Mouse (Mus musculus) myocyte (in vitro differentiated cells): ENCODE data around the gene Krt83. TPM values are rescaled to one million over a fixed set of nuclear protein-coding genes. Genes with fewer than 3 reads are reported as not detected.

Source experiments
- H3K27me3 ChIP-seq: one replicate; pipeline ENCODE4 v1.6.1; 2011; ENCODE audit not compliant: control insufficient read depth, insufficient read depth, insufficient read length
- H3K36me3 ChIP-seq: one replicate; pipeline ENCODE4 v1.6.1; 2011; ENCODE audit not compliant: control insufficient read depth, insufficient read depth
- H3K4me2 ChIP-seq: one replicate; pipeline ENCODE4 v1.6.1; 2011; ENCODE audit warnings: low read depth, control low read depth
- H3K4me3 ChIP-seq: one replicate; pipeline ENCODE4 v1.5.1; 2011; ENCODE audit warnings: mild to moderate bottlenecking, control low read depth, moderate library complexity
- H3K79me2 ChIP-seq: one replicate; pipeline ENCODE4 v1.6.1; 2011; ENCODE audit not compliant: control insufficient read depth, insufficient read depth
- H3ac ChIP-seq: one replicate; pipeline ENCODE4 v1.6.1; 2011; ENCODE audit not compliant: control insufficient read depth, insufficient read length
- CEBPB ChIP-seq: IDR thresholded peaks from 2 replicates; pipeline ENCODE4 v1.6.1; 2011; ENCODE audit warnings: mild to moderate bottlenecking, moderate library complexity; ENCODE audit not compliant: poor library complexity, insufficient read depth, severe bottlenecking
- E2F4 ChIP-seq: IDR thresholded peaks from one replicate; pipeline ENCODE4 v1.6.1; 2011; ENCODE audit warnings: mild to moderate bottlenecking, control low read depth, moderate library complexity; ENCODE audit not compliant: insufficient read depth
- MAX ChIP-seq: IDR thresholded peaks from one replicate; pipeline ENCODE4 v1.6.1; 2011; ENCODE audit warnings: low read depth, mild to moderate bottlenecking, control low read depth
- MYOD1 ChIP-seq, 3 experiments: IDR thresholded peaks; one replicate each; pipeline ENCODE4 v1.6.1; 2011; ENCODE audit warnings: control low read depth in 2 of 3, low read depth in 2 of 3, mild to moderate bottlenecking in 2 of 3, moderate library complexity in 1 of 3; ENCODE audit not compliant: insufficient read length in 2 of 3, control insufficient read depth in 1 of 3
- MYOG ChIP-seq, 3 experiments: IDR thresholded peaks; one replicate each; pipeline ENCODE4 v1.6.1; 2011; ENCODE audit warnings: control low read depth in 2 of 3, low read depth in 2 of 3, mild to moderate bottlenecking in 2 of 3; ENCODE audit not compliant: insufficient read length in 2 of 3, control insufficient read depth in 1 of 3, insufficient read depth in 1 of 3
- POLR2A ChIP-seq: IDR thresholded peaks from one replicate; pipeline ENCODE4 v1.6.1; 2011; ENCODE audit warnings: low read depth, mild to moderate bottlenecking, control low read depth, moderate library complexity; ENCODE audit not compliant: insufficient read length
- POLR2AphosphoS2 ChIP-seq: IDR thresholded peaks from one replicate; pipeline ENCODE4 v1.6.1; 2011; ENCODE audit warnings: low read depth, control low read depth; ENCODE audit not compliant: insufficient read length
- REST ChIP-seq: IDR thresholded peaks from one replicate; pipeline ENCODE4 v1.6.1; 2011; ENCODE audit warnings: mild to moderate bottlenecking, control low read depth, moderate library complexity; ENCODE audit not compliant: insufficient read depth, insufficient read length
- SRF ChIP-seq: IDR thresholded peaks from one replicate; pipeline ENCODE4 v1.6.1; 2011; ENCODE audit warnings: low read depth; ENCODE audit not compliant: control insufficient read depth, insufficient read length
- TCF12 ChIP-seq: IDR thresholded peaks from one replicate; pipeline ENCODE4 v1.6.1; 2011; ENCODE audit warnings: mild to moderate bottlenecking, control low read depth; ENCODE audit not compliant: poor library complexity, insufficient read depth, severe bottlenecking
- TCF3 ChIP-seq: IDR thresholded peaks from one replicate; pipeline ENCODE4 v1.6.1; 2011; ENCODE audit warnings: low read depth, control low read depth; ENCODE audit not compliant: insufficient read length
- USF1 ChIP-seq: IDR thresholded peaks from one replicate; pipeline ENCODE4 v1.6.1; 2011; ENCODE audit warnings: low read depth, mild to moderate bottlenecking, control low read depth, moderate library complexity
- polyA plus RNA-seq: library from polyadenylated mRNA; unstranded; fragments of >200 nt; fragmentation: generic; extraction: Trizol; gene quantifications from one replicate; pipeline ENCODE4 v1.2.1, GENCODE M21; 2012; ENCODE audit warnings: missing spikeins

Krt83 gene
- polyA plus RNA-seq, 1 experiment = not detected

GRCm38 (mm10) chr15:101484939-101485338 lies 6.4 kb downstream of the Krt83 start:
- no peak overlapping the region for H3ac ChIP-seq
- no peaks in the 10 kb centered on the region for H3K36me3 ChIP-seq

GRCm38 (mm10) chr15:101483646-101484045 lies 7.7 kb downstream of the Krt83 start:
- H3ac ChIP-seq = no peak overlapping the region
- TF ChIP-seq TCF12 (no peak), SRF (no peak), E2F4 (no peak), MYOD1 (IDR thresholded peaks at IDR 0.05; ENCODE audit: control insufficient read depth in 1 of 3, insufficient read length in 2 of 3, low read depth in 2 of 3) (no peak)
- H3K36me3 ChIP-seq = no peaks in the 10 kb centered on the region
- no peaks in the 10 kb centered on the region for H3K79me2 ChIP-seq
- no peak overlapping the region for H3K4me3 ChIP-seq
- peaks cover 80% of the 10 kb centered on the region for H3K27me3 ChIP-seq
- no peak overlapping the region for H3K4me2 ChIP-seq

More at GRCm38 (mm10) chr15:101484939-101485338, 6.4 kb downstream of the Krt83 start:
- Histone ChIP-seq H3K79me2 (no peaks in the 10 kb centered on the region), H3K4me2 (no peak overlapping the region), H3K27me3 (peaks cover 82% of the 10 kb centered on the region), H3K4me3 (no peak overlapping the region)
- no peak for TF ChIP-seq E2F4
- no peak for TF ChIP-seq SRF
- TF ChIP-seq TCF12 = no peak
- TF ChIP-seq POLR2AphosphoS2 = no peak
- TF ChIP-seq USF1 = no peak
- TF ChIP-seq CEBPB = no peak
- TF ChIP-seq POLR2A = no peak
- TF ChIP-seq REST = no peak
- no peak for TF ChIP-seq MYOG (IDR thresholded peaks at IDR 0.05; ENCODE audit: control insufficient read depth in 1 of 3, insufficient read depth in 1 of 3, insufficient read length in 2 of 3, low read depth in 2 of 3)

DNA sequence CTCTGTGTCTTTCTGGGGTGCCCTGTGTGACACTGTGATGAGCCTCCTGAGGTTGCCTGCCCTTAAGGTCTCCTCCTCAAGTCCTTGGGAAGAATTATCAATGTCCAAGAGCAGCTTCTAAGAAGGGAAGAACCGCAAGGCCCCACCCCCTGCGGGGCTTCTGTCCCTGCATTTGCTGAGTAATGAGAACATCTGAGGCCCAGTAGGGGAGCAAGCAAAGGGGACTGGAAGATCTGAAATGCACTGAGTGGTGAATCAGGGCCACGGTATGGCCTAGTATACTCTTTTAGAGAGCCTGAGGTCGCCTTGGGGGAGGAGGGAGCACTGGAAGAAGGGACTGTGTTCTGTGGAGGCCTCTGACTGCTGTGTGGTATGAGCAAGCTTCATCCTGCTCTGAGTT lies 9.3 kb downstream of the Krt83 start:
- H3K27me3 ChIP-seq = peaks cover 69% of the 10 kb centered on the region
- H3K4me2 ChIP-seq = no peak overlapping the region
- H3K4me3 ChIP-seq = no peak overlapping the region
- H3ac ChIP-seq = no peak overlapping the region
- TF ChIP-seq TCF12 (no peak), CEBPB (no peak), USF1 (no peak), MYOD1 (IDR thresholded peaks at IDR 0.05; ENCODE audit: control insufficient read depth in 1 of 3, insufficient read length in 2 of 3, low read depth in 2 of 3) (no peak), SRF (no peak), REST (no peak), POLR2AphosphoS2 (no peak), MAX (no peak), POLR2A (no peak), TCF3 (no peak), E2F4 (no peak), MYOG (IDR thresholded peaks at IDR 0.05; ENCODE audit: control insufficient read depth in 1 of 3, insufficient read depth in 1 of 3, insufficient read length in 2 of 3, low read depth in 2 of 3) (no peak)
- no peaks in the 10 kb centered on the region for H3K36me3 ChIP-seq
- H3K79me2 ChIP-seq = no peaks in the 10 kb centered on the region

GRCm38 (mm10) chr15:101479666-101480060 lies 11.6 kb downstream of the Krt83 start:
- no peak overlapping the region for H3K4me3 ChIP-seq
- H3K27me3 ChIP-seq = peaks cover 45% of the 10 kb centered on the region
- no peaks in the 10 kb centered on the region for H3K36me3 ChIP-seq
- H3K79me2 ChIP-seq = no peaks in the 10 kb centered on the region
- H3ac ChIP-seq = no peak overlapping the region
- no peak overlapping the region for H3K4me2 ChIP-seq
- TF ChIP-seq POLR2A (no peak), MYOG (IDR thresholded peaks at IDR 0.05; ENCODE audit: control insufficient read depth in 1 of 3, insufficient read depth in 1 of 3, insufficient read length in 2 of 3, low read depth in 2 of 3) (no peak), POLR2AphosphoS2 (no peak), SRF (no peak), CEBPB (no peak), TCF12 (no peak), TCF3 (no peak), E2F4 (no peak), MYOD1 (IDR thresholded peaks at IDR 0.05; ENCODE audit: control insufficient read depth in 1 of 3, insufficient read length in 2 of 3, low read depth in 2 of 3) (no peak), MAX (no peak), REST (no peak), USF1 (no peak)

- Histone ChIP-seq H3K4me3 (no peak overlapping the region), H3K4me2 (no peak overlapping the region), H3ac (no peak overlapping the region), H3K79me2 (no peaks in the 10 kb centered on the region), H3K36me3 (no peaks in the 10 kb centered on the region), H3K27me3 (peaks cover 39% of the 10 kb centered on the region)
- TF ChIP-seq MYOG (IDR thresholded peaks at IDR 0.05; ENCODE audit: control insufficient read depth in 1 of 3, insufficient read depth in 1 of 3, insufficient read length in 2 of 3, low read depth in 2 of 3) (no peak), REST (no peak), POLR2A (no peak), USF1 (no peak), MAX (no peak), E2F4 (no peak), POLR2AphosphoS2 (no peak), CEBPB (no peak), SRF (no peak), MYOD1 (IDR thresholded peaks at IDR 0.05; ENCODE audit: control insufficient read depth in 1 of 3, insufficient read length in 2 of 3, low read depth in 2 of 3) (no peak), TCF12 (no peak), TCF3 (no peak)
Measured at GRCm38 (mm10) chr15:101479007-101479665, 12.2 kb downstream of the Krt83 start.
